Mouse (Mus musculus) limb, embryonic 13.5 days (tissue): ENCODE data around the gene Adam19. TPM values are rescaled to one million over a fixed set of nuclear protein-coding genes. Genes with fewer than 3 reads are reported as not detected.

ENCODE experiments used
- ATAC-seq: fragments of 200-750 bp; cut with Nextera tagmentation; 2 replicates; pipeline ENCODE4 v1.8.0; 2017; ENCODE audit warnings: low read depth, moderate number of reproducible peaks, moderate TSS enrichment; ENCODE audit not compliant: low FRiP score
- H3K27ac ChIP-seq: fragments of 300-500 bp; sonication (generic); 2 replicates; pipeline ENCODE4 v1.5.1; 2015; ENCODE audit warnings: inconsistent platforms, mild to moderate bottlenecking, moderate library complexity
- H3K27me3 ChIP-seq: fragments of 300-500 bp; sonication (generic); 2 replicates; pipeline ENCODE4 v1.6.1; 2015; ENCODE audit warnings: mild to moderate bottlenecking, inconsistent platforms
- H3K36me3 ChIP-seq: fragments of 300-500 bp; sonication (generic); 2 replicates; pipeline ENCODE4 v1.6.1; 2015; ENCODE audit warnings: inconsistent platforms, mild to moderate bottlenecking, moderate library complexity
- H3K4me1 ChIP-seq: fragments of 300-500 bp; sonication (generic); 2 replicates; pipeline ENCODE4 v1.6.1; 2015; ENCODE audit warnings: inconsistent platforms
- H3K4me2 ChIP-seq: fragments of 300-500 bp; sonication (generic); replicated peaks from 2 replicates; pipeline ENCODE4 v1.6.1; 2015; ENCODE audit warnings: inconsistent platforms, mild to moderate bottlenecking, moderate library complexity
- H3K4me3 ChIP-seq: fragments of 300-500 bp; sonication (generic); 2 replicates; pipeline ENCODE4 v1.5.1; 2015; ENCODE audit warnings: moderate library complexity, mild to moderate bottlenecking, inconsistent platforms
- H3K9ac ChIP-seq: fragments of 300-500 bp; sonication (generic); 2 replicates; pipeline ENCODE4 v1.6.1; 2015; ENCODE audit warnings: mild to moderate bottlenecking, inconsistent platforms
- H3K9me3 ChIP-seq: fragments of 300-500 bp; sonication (generic); 2 replicates; pipeline ENCODE4 v1.6.1; 2016; ENCODE audit warnings: inconsistent platforms
- WGBS: fragments of 180-500 bp; shearing (Covaris S2); methylation state at CpG from one replicate; pipeline ENCODE4 v1.1.7; 2015; 5-methylcytosine and 5-hydroxymethylcytosine counted together
- polyA plus RNA-seq: library from polyadenylated mRNA; unstranded; fragments of >200 nt; fragmentation: Nextera tagmentation; extraction: Ambion mirVana; gene quantifications from 2 replicates; pipeline ENCODE4 v1.2.1, GENCODE M21; 2015

Gene Adam19
- polyA plus RNA-seq, 1 experiment from 2014 or later: 16.4 TPM

- H3K27ac ChIP-seq: no peak overlapping the region
- peak overlapping the region; percentile 85 for H3K4me2 ChIP-seq
- H3K4me3 ChIP-seq: peak overlapping the region; percentile 68
- no peaks in the 10 kb centered on the region for H3K9me3 ChIP-seq
- H3K9ac ChIP-seq: no peak overlapping the region
- peaks cover 17% of the 10 kb centered on the region for H3K36me3 ChIP-seq
- peaks cover 31% of the 10 kb centered on the region for H3K4me1 ChIP-seq
- no peaks in the 10 kb centered on the region for H3K27me3 ChIP-seq
- 54% methylated on average over 9 of the region's 9 CpGs for WGBS
- ATAC-seq: no peak
Observed at GRCm38 (mm10) chr11:46058011-46058410, 2.2 kb downstream of the Adam19 start.

- Histone ChIP-seq H3K27me3 (no peaks in the 10 kb centered on the region), H3K9ac (no peak overlapping the region), H3K27ac (no peak overlapping the region), H3K4me3 (no peak overlapping the region), H3K4me1 (peaks cover 31% of the 10 kb centered on the region), H3K9me3 (no peaks in the 10 kb centered on the region), H3K4me2 (no peak overlapping the region), H3K36me3 (peaks cover 22% of the 10 kb centered on the region)
- no peak for ATAC-seq
- WGBS: 97% methylated on average over 4 of the region's 4 CpGs
Observed at GRCm38 (mm10) chr11:46058916-46059315, 3.1 kb downstream of the Adam19 start.

GRCm38 (mm10) chr11:46059887-46060650, 4.3 kb downstream of the Adam19 start:
- H3K4me2 ChIP-seq: no peak overlapping the region
- WGBS: 60% methylated on average over 8 of the region's 8 CpGs
- H3K27me3 ChIP-seq: no peaks in the 10 kb centered on the region

GRCm38 (mm10) chr11:46060651-46061020, 4.8 kb downstream of the Adam19 start:
- Histone ChIP-seq H3K4me2 (no peak overlapping the region), H3K4me1 (peaks cover 30% of the 10 kb centered on the region), H3K36me3 (peaks cover 33% of the 10 kb centered on the region), H3K27ac (no peak overlapping the region), H3K4me3 (no peak overlapping the region), H3K27me3 (no peaks in the 10 kb centered on the region), H3K9ac (no peak overlapping the region), H3K9me3 (no peaks in the 10 kb centered on the region)
- no peak for ATAC-seq
- 65% methylated on average over 5 of the region's 5 CpGs for WGBS

More at GRCm38 (mm10) chr11:46059887-46060650, 4.3 kb downstream of the Adam19 start:
- no peak overlapping the region for H3K9ac ChIP-seq
- no peak overlapping the region for H3K27ac ChIP-seq
- no peak for ATAC-seq
- H3K4me1 ChIP-seq: peaks cover 30% of the 10 kb centered on the region
- no peak overlapping the region for H3K4me3 ChIP-seq
- no peaks in the 10 kb centered on the region for H3K9me3 ChIP-seq
- H3K36me3 ChIP-seq: peaks cover 29% of the 10 kb centered on the region

GRCm38 (mm10) chr11:46061776-46062445, 6.1 kb downstream of the Adam19 start:
- Histone ChIP-seq H3K36me3 (peaks cover 46% of the 10 kb centered on the region), H3K4me2 (no peak overlapping the region), H3K27me3 (no peaks in the 10 kb centered on the region), H3K4me1 (peaks cover 29% of the 10 kb centered on the region), H3K9me3 (no peaks in the 10 kb centered on the region), H3K27ac (no peak overlapping the region), H3K4me3 (no peak overlapping the region), H3K9ac (no peak overlapping the region)
- ATAC-seq: no peak
- WGBS: 58% methylated on average over 6 of the region's 6 CpGs

- WGBS: 71% methylated on average over 4 of the region's 4 CpGs
- H3K4me3 ChIP-seq: no peak overlapping the region
- ATAC-seq: no peak
- no peak overlapping the region; the same call in 1 of the 2 replicates for H3K27ac ChIP-seq
- no peaks in the 10 kb centered on the region for H3K9me3 ChIP-seq
- no peak overlapping the region for H3K9ac ChIP-seq
- H3K36me3 ChIP-seq: peaks cover 51% of the 10 kb centered on the region
- no peak overlapping the region for H3K4me2 ChIP-seq
- no peaks in the 10 kb centered on the region for H3K27me3 ChIP-seq
- peaks cover 22% of the 10 kb centered on the region for H3K4me1 ChIP-seq
Observed at GRCm38 (mm10) chr11:46062569-46062968, 6.8 kb downstream of the Adam19 start.

GRCm38 (mm10) chr11:46062993-46063731, 7.4 kb downstream of the Adam19 start:
- no peak for ATAC-seq
- Histone ChIP-seq H3K27me3 (no peaks in the 10 kb centered on the region), H3K9ac (no peak overlapping the region), H3K36me3 (peaks cover 51% of the 10 kb centered on the region), H3K4me1 (peaks cover 22% of the 10 kb centered on the region), H3K9me3 (no peaks in the 10 kb centered on the region), H3K27ac (no peak overlapping the region; the same call in 1 of the 2 replicates), H3K4me3 (no peak overlapping the region), H3K4me2 (no peak overlapping the region)
- WGBS: 60% methylated on average over 9 of the region's 9 CpGs

- H3K4me3 ChIP-seq: no peak overlapping the region
- H3K27ac ChIP-seq: peak overlapping the region; percentile 28; the same call in 1 of the 2 replicates
- no peak overlapping the region for H3K9ac ChIP-seq
- H3K27me3 ChIP-seq: no peaks in the 10 kb centered on the region
- peaks cover 51% of the 10 kb centered on the region for H3K36me3 ChIP-seq
- H3K9me3 ChIP-seq: no peaks in the 10 kb centered on the region
- 66% methylated on average over 8 of the region's 8 CpGs for WGBS
- peaks cover 35% of the 10 kb centered on the region for H3K4me1 ChIP-seq
- ATAC-seq: no peak
- H3K4me2 ChIP-seq: no peak overlapping the region
Observed at GRCm38 (mm10) chr11:46064767-46065166, 9.0 kb downstream of the Adam19 start.

- H3K36me3 ChIP-seq: peaks cover 49% of the 10 kb centered on the region
- peaks cover 35% of the 10 kb centered on the region for H3K4me1 ChIP-seq
- WGBS: 54% methylated on average over 21 of the region's 21 CpGs
- no peak overlapping the region for H3K9ac ChIP-seq
- H3K4me2 ChIP-seq: no peak overlapping the region
- H3K27me3 ChIP-seq: no peaks in the 10 kb centered on the region
- no peaks in the 10 kb centered on the region for H3K9me3 ChIP-seq
- ATAC-seq: no peak
- no peak overlapping the region for H3K4me3 ChIP-seq
- peak overlapping the region; percentile 29; the same call in 1 of the 2 replicates for H3K27ac ChIP-seq
Observed at GRCm38 (mm10) chr11:46065201-46066011, 9.6 kb downstream of the Adam19 start.

GRCm38 (mm10) chr11:46067371-46068060, 11.7 kb downstream of the Adam19 start:
- H3K9ac ChIP-seq: no peak overlapping the region
- WGBS: 90% methylated on average over 10 of the region's 10 CpGs
- H3K4me2 ChIP-seq: no peak overlapping the region
- H3K27me3 ChIP-seq: no peaks in the 10 kb centered on the region
- H3K27ac ChIP-seq: no peak overlapping the region
- no peaks in the 10 kb centered on the region for H3K9me3 ChIP-seq
- H3K36me3 ChIP-seq: peaks cover 39% of the 10 kb centered on the region
- ATAC-seq: no peak
- no peak overlapping the region for H3K4me3 ChIP-seq
- peaks cover 54% of the 10 kb centered on the region for H3K4me1 ChIP-seq

GRCm38 (mm10) chr11:46068756-46069407, 13.1 kb downstream of the Adam19 start:
- peak overlapping the region; percentile 23 for H3K4me2 ChIP-seq
- H3K9me3 ChIP-seq: no peaks in the 10 kb centered on the region
- ATAC-seq: no peak
- 28% methylated on average over 12 of the region's 12 CpGs for WGBS
- no peak overlapping the region for H3K9ac ChIP-seq
- H3K4me1 ChIP-seq: peaks cover 68% of the 10 kb centered on the region
- peak overlapping the region; percentile 89 for H3K27ac ChIP-seq
- H3K27me3 ChIP-seq: no peaks in the 10 kb centered on the region
- peaks cover 35% of the 10 kb centered on the region for H3K36me3 ChIP-seq
- H3K4me3 ChIP-seq: no peak overlapping the region
